Mouse (Mus musculus): ENCODE measurements at regions not wholly inside any gene's neighbourhood (a gene's known extent, or its start where the extent isn't known, plus 50 kb on each side); places are given as distances from the start of the nearest gene placed in this dataset.
"Not testable (repeated sequence)": the region's sequence is repeated elsewhere in the genome, so short reads cannot be mapped to it uniquely, and the experiment has no call there.

DNA sequence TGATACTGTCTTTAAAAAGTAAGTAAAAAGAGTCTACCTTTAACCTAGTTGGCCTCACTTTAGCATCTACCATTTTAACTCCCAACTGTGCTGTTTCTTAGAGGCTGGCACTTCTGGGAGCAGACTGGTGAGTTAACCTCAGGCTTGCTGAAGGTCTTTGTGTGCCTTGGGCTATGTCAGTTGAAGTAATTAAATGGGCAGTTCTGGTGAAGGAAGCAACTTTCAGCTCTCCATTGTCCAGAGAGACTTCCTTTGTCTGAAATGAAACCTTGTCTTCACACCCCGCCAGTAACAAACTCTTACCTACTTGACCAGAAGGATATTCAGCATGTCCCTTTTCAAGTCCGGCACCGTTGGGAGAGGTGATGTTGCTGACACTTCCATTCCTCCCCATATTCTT, 55.5 kb downstream of the Zfp281 start:
- H3K9ac ChIP-seq (ENCODE audit: low read length): no peak overlapping the region
- 82% methylated on average over 3 of the region's 3 CpGs for WGBS

DNA sequence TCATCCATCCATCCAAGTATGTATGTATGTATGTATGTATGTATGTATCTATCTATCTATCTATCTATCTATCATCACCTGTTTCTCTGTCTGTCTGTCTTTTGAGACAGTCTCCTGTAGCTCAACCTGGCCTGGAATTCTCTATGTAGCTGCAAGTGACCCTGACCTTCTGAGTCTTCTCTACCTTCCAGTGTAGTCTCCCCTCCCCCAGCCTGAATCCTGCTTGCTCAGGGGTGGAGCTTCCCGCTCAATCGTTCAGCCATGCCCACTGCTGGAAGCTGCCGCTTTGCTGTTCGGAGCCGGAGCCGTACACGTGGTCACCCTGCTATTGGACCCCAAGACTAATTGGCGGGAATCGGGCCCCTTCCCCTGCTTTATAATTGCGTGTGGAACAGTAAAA, 57.6 kb downstream of the Zfp281 start:
- not testable (repeated sequence) for DNase-seq (ENCODE audit: low spot score, missing footprints); H3K9ac ChIP-seq (ENCODE audit: low read length); H3K4me1 ChIP-seq (ENCODE audit: control insufficient read depth, insufficient read depth, low read length); H3K27ac ChIP-seq (ENCODE audit: low read depth, low read length); H3K9me3 ChIP-seq (ENCODE audit: control insufficient read depth, low read length); H3K4me3 ChIP-seq (ENCODE audit: low read depth, low read length); H3K27me3 ChIP-seq (ENCODE audit: control insufficient read depth, insufficient read depth, low read length); ATAC-seq (ENCODE audit: low FRiP score); H3K36me3 ChIP-seq (ENCODE audit: control insufficient read depth, insufficient read depth, low read length); H3K4me2 ChIP-seq
- WGBS: 69% methylated on average over 10 of the region's 10 CpGs

More for the DNA sequence above, 55.5 kb downstream of the Zfp281 start:
- DNase-seq (ENCODE audit: low spot score, missing footprints) (no peak), ATAC-seq (ENCODE audit: low FRiP score) (no peak)
- Histone ChIP-seq H3K4me2 (no peak overlapping the region), H3K4me1 (ENCODE audit: control insufficient read depth, insufficient read depth, low read length) (no peaks in the 10 kb centered on the region), H3K4me3 (ENCODE audit: low read depth, low read length) (no peak overlapping the region), H3K9me3 (ENCODE audit: control insufficient read depth, low read length) (no peaks in the 10 kb centered on the region), H3K27me3 (ENCODE audit: control insufficient read depth, insufficient read depth, low read length) (no peaks in the 10 kb centered on the region), H3K36me3 (ENCODE audit: control insufficient read depth, insufficient read depth, low read length) (no peaks in the 10 kb centered on the region), H3K27ac (ENCODE audit: low read depth, low read length) (no peak overlapping the region)

DNA sequence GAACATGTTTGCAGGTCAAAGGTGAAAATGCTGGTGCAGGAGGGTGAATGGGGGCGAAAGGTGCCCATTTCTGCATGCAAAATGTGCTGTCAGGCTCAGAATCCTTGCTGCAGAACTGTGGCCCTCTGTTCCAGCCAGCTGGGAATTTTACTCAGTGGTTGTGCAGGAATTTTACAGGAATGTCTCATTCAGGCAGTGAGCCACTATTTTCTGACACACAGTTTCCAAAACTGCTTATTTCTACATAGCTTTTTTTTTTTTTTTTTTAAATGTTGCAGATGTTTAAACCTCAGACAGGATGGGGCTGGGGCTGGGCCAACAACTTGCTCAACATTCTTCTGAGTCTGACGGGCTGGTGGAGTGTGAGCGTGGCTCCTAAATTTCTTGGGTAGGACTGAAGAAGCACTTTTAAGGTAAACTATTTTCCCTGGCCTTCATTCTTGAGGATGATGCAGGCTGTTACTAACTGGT, 58.4 kb downstream of the Zfp281 start:
- no peak overlapping the region for H3K4me2 ChIP-seq

DNA sequence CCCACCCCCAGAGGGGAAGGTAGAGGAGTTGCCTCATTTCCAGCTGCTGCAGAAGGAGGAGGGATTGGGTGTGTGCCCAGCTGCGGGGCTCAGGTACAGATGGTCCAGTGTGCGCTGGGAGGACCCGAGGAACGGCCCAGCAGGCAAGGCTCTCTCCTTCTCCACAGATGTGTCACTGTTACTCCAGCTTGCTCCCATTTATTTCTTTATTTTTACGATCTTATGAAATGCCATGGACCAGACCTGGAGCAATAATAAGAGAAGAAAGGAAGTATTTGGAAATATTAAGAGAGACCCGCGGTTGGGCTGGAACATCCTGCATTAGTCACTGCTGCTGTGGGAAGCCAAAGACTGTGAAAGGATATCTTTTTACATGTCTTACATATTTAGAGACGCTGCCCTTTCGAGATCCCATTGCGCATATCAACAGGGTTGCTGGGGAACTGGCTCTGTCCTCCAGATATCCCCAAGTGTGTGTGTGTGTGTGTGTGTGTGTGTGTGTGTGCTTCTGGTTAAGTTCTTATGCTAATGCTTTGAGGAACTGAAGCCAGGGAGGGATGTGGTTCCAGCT, 58.9 kb downstream of the Zfp281 start:
- Histone ChIP-seq H3K27ac (ENCODE audit: low read depth, low read length) (no peak overlapping the region), H3K9me3 (ENCODE audit: control insufficient read depth, low read length) (no peaks in the 10 kb centered on the region), H3K4me1 (ENCODE audit: control insufficient read depth, insufficient read depth, low read length) (no peaks in the 10 kb centered on the region), H3K4me3 (ENCODE audit: low read depth, low read length) (no peak overlapping the region), H3K9ac (ENCODE audit: low read length) (no peak overlapping the region), H3K36me3 (ENCODE audit: control insufficient read depth, insufficient read depth, low read length) (no peaks in the 10 kb centered on the region), H3K27me3 (ENCODE audit: control insufficient read depth, insufficient read depth, low read length) (no peaks in the 10 kb centered on the region), H3K4me2 (no peak overlapping the region)
- no peak for DNase-seq (ENCODE audit: low spot score, missing footprints)
- 69% methylated on average over 10 of the region's 10 CpGs for WGBS
- peak; percentile 42; the same call in 1 of the 2 replicates for ATAC-seq (ENCODE audit: low FRiP score)

More for the DNA sequence above, 58.4 kb downstream of the Zfp281 start:
- Histone ChIP-seq H3K4me1 (ENCODE audit: control insufficient read depth, insufficient read depth, low read length) (no peaks in the 10 kb centered on the region), H3K27me3 (ENCODE audit: control insufficient read depth, insufficient read depth, low read length) (no peaks in the 10 kb centered on the region), H3K9ac (ENCODE audit: low read length) (no peak overlapping the region), H3K36me3 (ENCODE audit: control insufficient read depth, insufficient read depth, low read length) (no peaks in the 10 kb centered on the region), H3K9me3 (ENCODE audit: control insufficient read depth, low read length) (no peaks in the 10 kb centered on the region), H3K4me3 (ENCODE audit: low read depth, low read length) (no peak overlapping the region), H3K27ac (ENCODE audit: low read depth, low read length) (no peak overlapping the region)
- DNase-seq (ENCODE audit: low spot score, missing footprints) (no peak), ATAC-seq (ENCODE audit: low FRiP score) (no peak)
- WGBS: 81% methylated on average over 3 of the region's 3 CpGs

DNA sequence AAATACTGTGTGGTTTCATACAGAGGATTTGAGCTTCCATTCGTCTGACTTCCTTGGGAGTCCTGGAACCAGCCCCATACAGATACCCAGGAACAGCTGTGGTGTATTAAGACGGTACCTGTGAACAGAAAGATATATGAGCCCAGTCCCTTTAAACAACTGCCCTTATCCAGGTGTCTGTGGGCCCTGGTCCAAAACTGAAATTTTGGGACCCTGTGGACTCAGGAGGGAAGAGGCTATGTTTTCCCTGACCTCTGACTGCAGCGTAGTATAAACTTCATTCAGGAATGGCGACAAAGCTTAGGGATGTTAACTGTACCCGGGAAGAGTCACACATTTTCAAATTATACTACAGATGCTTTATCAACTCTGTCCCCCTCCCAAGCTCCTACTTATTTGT, 59.8 kb downstream of the Zfp281 start:
- DNase-seq (ENCODE audit: low spot score, missing footprints) (no peak), ATAC-seq (ENCODE audit: low FRiP score) (no peak)
- Histone ChIP-seq H3K4me1 (ENCODE audit: control insufficient read depth, insufficient read depth, low read length) (no peaks in the 10 kb centered on the region), H3K9ac (ENCODE audit: low read length) (no peak overlapping the region), H3K4me3 (ENCODE audit: low read depth, low read length) (no peak overlapping the region), H3K27ac (ENCODE audit: low read depth, low read length) (no peak overlapping the region), H3K4me2 (no peak overlapping the region), H3K9me3 (ENCODE audit: control insufficient read depth, low read length) (no peaks in the 10 kb centered on the region), H3K36me3 (ENCODE audit: control insufficient read depth, insufficient read depth, low read length) (no peaks in the 10 kb centered on the region), H3K27me3 (ENCODE audit: control insufficient read depth, insufficient read depth, low read length) (no peaks in the 10 kb centered on the region)
- WGBS: 85% methylated on average over 5 of the region's 5 CpGs

- Histone ChIP-seq H3K27me3 (ENCODE audit: control insufficient read depth, insufficient read depth, low read length) (no peaks in the 10 kb centered on the region), H3K4me1 (ENCODE audit: control insufficient read depth, insufficient read depth, low read length) (no peaks in the 10 kb centered on the region), H3K4me2 (no peak overlapping the region), H3K4me3 (ENCODE audit: low read depth, low read length) (no peak overlapping the region), H3K27ac (ENCODE audit: low read depth, low read length) (no peak overlapping the region), H3K36me3 (ENCODE audit: control insufficient read depth, insufficient read depth, low read length) (no peaks in the 10 kb centered on the region), H3K9ac (ENCODE audit: low read length) (no peak overlapping the region), H3K9me3 (ENCODE audit: control insufficient read depth, low read length) (no peaks in the 10 kb centered on the region)
- 79% methylated on average over 13 of the region's 13 CpGs for WGBS
- ATAC-seq (ENCODE audit: low FRiP score) (no peak), DNase-seq (ENCODE audit: low spot score, missing footprints) (no peak)
Measured at GRCm38 (mm10) chr1:136685191-136686060, 60.7 kb downstream of the Zfp281 start.

DNA sequence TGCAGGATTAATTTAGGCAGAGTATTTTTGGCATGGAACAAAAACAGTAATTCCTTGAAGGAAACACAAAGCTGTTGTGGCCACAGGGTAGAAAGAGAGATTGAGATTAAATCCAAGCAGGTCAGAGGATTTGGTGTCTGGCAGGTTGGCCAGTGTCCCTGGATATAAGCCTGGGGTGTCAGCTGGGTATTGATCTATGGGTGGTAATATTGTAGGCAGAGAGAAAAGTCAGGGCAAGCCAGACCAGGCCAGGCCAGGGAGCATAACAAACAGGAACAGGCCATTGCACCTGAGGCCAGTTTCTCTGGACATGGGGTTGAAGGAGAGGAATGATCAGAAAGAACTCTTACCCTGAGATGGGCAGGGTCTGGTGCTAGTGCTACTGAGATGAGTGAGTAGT, 61.8 kb downstream of the Zfp281 start:
- Histone ChIP-seq H3K36me3 (ENCODE audit: control insufficient read depth, insufficient read depth, low read length) (no peaks in the 10 kb centered on the region), H3K27ac (ENCODE audit: low read depth, low read length) (no peak overlapping the region), H3K9ac (ENCODE audit: low read length) (no peak overlapping the region), H3K27me3 (ENCODE audit: control insufficient read depth, insufficient read depth, low read length) (no peaks in the 10 kb centered on the region), H3K4me1 (ENCODE audit: control insufficient read depth, insufficient read depth, low read length) (no peaks in the 10 kb centered on the region), H3K4me2 (no peak overlapping the region), H3K9me3 (ENCODE audit: control insufficient read depth, low read length) (no peaks in the 10 kb centered on the region), H3K4me3 (ENCODE audit: low read depth, low read length) (no peak overlapping the region)
- no peak for ATAC-seq (ENCODE audit: low FRiP score)
- no peak for DNase-seq (ENCODE audit: low spot score, missing footprints)

- H3K27ac ChIP-seq (ENCODE audit: low read depth, low read length): no peak overlapping the region
- DNase-seq (ENCODE audit: low spot score, missing footprints) (no peak), ATAC-seq (ENCODE audit: low FRiP score) (no peak)
- H3K4me3 ChIP-seq (ENCODE audit: low read depth, low read length): no peak overlapping the region
- 29% methylated on average over 2 of the region's 2 CpGs for WGBS
- H3K9ac ChIP-seq (ENCODE audit: low read length): no peak overlapping the region
- H3K9me3 ChIP-seq (ENCODE audit: control insufficient read depth, low read length): no peaks in the 10 kb centered on the region
- no peaks in the 10 kb centered on the region for H3K4me1 ChIP-seq (ENCODE audit: control insufficient read depth, insufficient read depth, low read length)
- no peaks in the 10 kb centered on the region for H3K27me3 ChIP-seq (ENCODE audit: control insufficient read depth, insufficient read depth, low read length)
- no peaks in the 10 kb centered on the region for H3K36me3 ChIP-seq (ENCODE audit: control insufficient read depth, insufficient read depth, low read length)
- H3K4me2 ChIP-seq: no peak overlapping the region
Measured at GRCm38 (mm10) chr1:136690068-136690467, 65.4 kb downstream of the Zfp281 start.

DNA sequence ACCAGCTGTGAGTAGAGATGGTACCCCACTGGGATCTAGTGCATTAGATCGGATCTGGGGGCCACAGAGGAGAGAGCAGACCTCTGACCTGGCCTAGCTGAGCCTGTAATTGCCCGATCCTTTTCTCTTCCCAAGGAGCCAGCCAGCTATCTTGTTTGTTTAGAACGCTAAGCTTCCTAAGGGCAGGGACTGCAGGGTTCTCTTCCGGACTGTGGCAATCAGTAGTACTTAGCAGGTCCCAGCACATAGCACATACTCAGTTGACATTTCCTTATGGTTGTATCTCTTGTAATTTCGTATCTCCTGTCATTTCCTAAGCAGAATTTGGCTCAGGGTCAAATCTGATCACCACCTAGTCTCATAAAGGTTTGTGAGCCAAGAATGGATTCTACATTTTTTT, 68.7 kb downstream of the Zfp281 start:
- no peaks in the 10 kb centered on the region for H3K4me1 ChIP-seq (ENCODE audit: control insufficient read depth, insufficient read depth, low read length)
- H3K27ac ChIP-seq (ENCODE audit: low read depth, low read length): no peak overlapping the region
- H3K9me3 ChIP-seq (ENCODE audit: control insufficient read depth, low read length): no peaks in the 10 kb centered on the region
- H3K36me3 ChIP-seq (ENCODE audit: control insufficient read depth, insufficient read depth, low read length): no peaks in the 10 kb centered on the region
- WGBS: 37% methylated on average over 5 of the region's 5 CpGs
- H3K27me3 ChIP-seq (ENCODE audit: control insufficient read depth, insufficient read depth, low read length): no peaks in the 10 kb centered on the region
- no peak overlapping the region for H3K4me3 ChIP-seq (ENCODE audit: low read depth, low read length)
- no peak overlapping the region for H3K4me2 ChIP-seq
- DNase-seq (ENCODE audit: low spot score, missing footprints) (no peak), ATAC-seq (ENCODE audit: low FRiP score) (no peak)
- H3K9ac ChIP-seq (ENCODE audit: low read length): no peak overlapping the region
